Mouse (Mus musculus) brain, embryonic 14.5 days (tissue): Measurements from ENCODE around the gene Ufsp1.

Experiments
- CTCF ChIP-seq: fragments of 200-500 bp; IDR thresholded peaks from 2 replicates; pipeline ENCODE4 v1.5.1; 2012; ENCODE audit warnings: inconsistent platforms, mild to moderate bottlenecking, moderate library complexity, borderline replicate concordance; ENCODE audit not compliant: insufficient read depth, insufficient read length; ENCODE audit errors: extremely low read depth
- POLR2A ChIP-seq: fragments of 200-500 bp; IDR thresholded peaks from 2 replicates; pipeline ENCODE4 v1.6.1; 2012; ENCODE audit warnings: mild to moderate bottlenecking, inconsistent platforms, borderline replicate concordance; ENCODE audit not compliant: poor library complexity, insufficient read depth, insufficient read length, severe bottlenecking; ENCODE audit errors: extremely low read depth

DNA sequence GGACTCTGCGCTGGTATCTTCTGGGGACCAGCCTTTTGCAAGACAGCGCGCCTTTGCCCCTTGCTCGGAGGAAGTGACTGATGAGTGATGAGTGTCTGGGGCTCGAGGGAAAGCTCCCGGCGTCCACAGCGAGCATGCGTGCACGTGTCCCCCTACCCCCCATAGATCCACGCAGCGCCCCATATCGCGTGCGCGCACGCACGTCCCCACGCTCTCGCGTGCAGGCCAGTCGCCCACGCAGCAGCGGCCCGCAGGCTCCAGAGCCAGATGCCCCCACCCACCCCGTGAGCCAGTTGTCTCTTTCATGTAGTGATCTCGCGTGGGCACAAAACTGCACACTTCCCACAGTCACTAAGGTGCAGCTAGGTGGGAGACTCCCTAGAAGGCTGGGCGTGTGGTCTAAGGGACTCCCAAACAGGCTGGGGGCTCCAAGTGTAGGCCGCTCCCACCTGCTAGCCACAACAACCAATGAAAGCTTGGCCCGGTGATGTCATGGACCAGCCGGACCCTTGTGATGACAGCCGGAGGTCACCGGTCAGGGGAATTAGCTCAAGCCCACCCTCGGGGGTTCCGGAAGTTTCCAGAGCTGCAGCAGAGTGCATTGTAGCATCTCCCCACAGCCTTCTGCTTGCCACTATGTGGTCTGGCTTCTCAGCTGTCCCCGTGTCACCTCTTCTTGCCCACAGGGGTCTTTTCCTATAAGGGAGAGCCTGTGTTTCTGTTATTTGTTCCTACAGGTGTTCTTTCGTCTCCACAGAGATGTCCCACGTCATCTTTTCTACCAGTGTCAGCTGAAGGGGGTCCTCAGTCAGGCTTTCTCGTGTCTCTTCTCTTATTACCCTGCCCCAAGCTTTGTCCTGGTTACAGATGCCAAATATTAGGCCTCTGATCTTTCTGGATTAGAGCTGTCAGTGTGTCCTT is 7.1 kb upstream of the Ufsp1 start, which contains the start of gene Ache:
- TF ChIP-seq POLR2A = no peak
- TF ChIP-seq CTCF = no peak
